Mouse (Mus musculus) heart, postnatal 25 days (tissue): ENCODE measurements at regions not wholly inside any gene's neighbourhood (a gene's known extent, or its start where the extent isn't known, plus 50 kb on each side); places are given as distances from the start of the nearest gene placed in this dataset.

Experiments
- DNase-seq: peaks from one replicate; pipeline ENCODE4 v3.0.0; 2022; ENCODE audit warnings: low spot score
- intact Hi-C: fragments of 180-260 bp; cut with DNase I; formaldehyde crosslinking; loops from one replicate; pipeline ENCODE4 v1.15.1; 2025

DNA sequence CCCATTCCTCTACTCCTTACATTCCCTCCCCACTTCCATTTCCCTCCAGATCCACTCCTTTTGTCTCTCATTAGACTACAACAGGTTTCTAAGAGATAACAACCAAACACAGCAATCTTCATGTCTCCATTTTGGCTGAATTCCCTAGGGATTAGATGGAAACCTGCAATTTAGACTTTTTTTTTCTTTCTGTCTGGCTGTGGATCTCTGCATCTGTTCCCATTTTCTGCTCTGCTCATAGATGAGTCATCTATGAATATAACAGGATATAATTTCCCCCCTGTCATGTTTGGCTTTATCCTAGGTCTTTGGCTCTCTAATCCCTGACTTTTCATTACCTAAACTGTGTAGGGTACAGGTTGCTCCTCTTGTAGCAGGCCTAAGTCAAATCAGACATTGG lies 73.1 kb upstream of the Speer4f2 start:
- DNase-seq: no peak
- intact Hi-C loops: no loop called here

DNA sequence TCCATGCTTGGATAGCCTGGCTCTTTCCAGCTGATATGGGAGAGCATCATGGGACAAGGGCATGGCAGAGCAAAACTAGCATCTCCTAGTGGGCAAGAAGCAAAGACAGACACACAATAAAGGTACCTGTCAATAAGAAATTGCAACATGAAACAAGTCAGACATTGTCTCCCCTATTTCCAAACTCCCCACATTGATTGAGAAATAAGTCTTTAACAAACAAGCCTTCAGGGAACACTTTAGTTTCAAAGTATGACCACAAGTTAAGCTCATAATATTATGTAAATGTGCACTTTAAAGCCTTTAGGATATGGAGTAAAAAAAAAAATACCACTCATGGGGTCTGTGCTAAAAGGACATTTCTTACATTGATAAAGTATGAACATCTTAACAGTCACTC lies 51.5 kb upstream of the Speer4f2 start:
- no peak for DNase-seq
- intact Hi-C loops: no loop called here
